21 mouse cellular contexts compared by ENCODE assay signal in genomic region chr15:78980084-78980483, GRCm38 (mm10). TPM values are rescaled to one million over a fixed set of nuclear protein-coding genes. Genes with fewer than 3 reads are reported as not detected.
DNase-seq lines count a peak whose midpoint lies in the region; ATAC-seq lines count a peak whose summit lies in the region.
"Had no signal": no experiment of that assay in that cellular context is flagged by ENCODE, and none has a peak within 500 bp of the region (broad histone marks: within the 10 kb centered on the region; RNA-seq: fewer than 3 reads in every experiment).

No protein-coding gene starts in this region.

- intact Hi-C loops in heart, postnatal 14 days (cut with DNase I): no loop called here

- no peak for ATAC-seq in CD4-positive, CD25-positive, alpha-beta regulatory T cell, adult 4 months
- ATAC-seq: inflammation-experienced regulatory T-cells, adult 6 months; liver, postnatal 0 days; lung, postnatal 0 days; Patski had no signal

- H3K27ac ChIP-seq in heart, embryonic 10.5 days: 0 out of 2 replicates have a peak overlapping the region, but pooled peaks have one; percentile 85
- H3K27ac ChIP-seq: hindbrain, embryonic 14.5 days; macrophage had no signal

- no peak overlapping the region for H3K4me3 ChIP-seq in heart, embryonic 10.5 days
- H3K4me3 ChIP-seq: embryonic facial prominence, embryonic 15.5 days had no signal

- WGBS in heart, embryonic 10.5 days: 85% methylated on average over 4 of the region's 4 CpGs

- no peaks in the 10 kb centered on the region for H3K27me3 ChIP-seq in heart, embryonic 10.5 days (ENCODE audit: insufficient read depth, poor library complexity, severe bottlenecking)
- H3K27me3 ChIP-seq: embryonic facial prominence, embryonic 15.5 days; Patski had no signal

- no peaks in the 10 kb centered on the region for H3K9me3 ChIP-seq in heart, embryonic 10.5 days
- H3K9me3 ChIP-seq: embryonic facial prominence, embryonic 15.5 days; G1E had no signal

- DNase-seq in cerebellum, adult 9-11 months: peak; percentile 68
- no peak for DNase-seq in cerebellum, adult 9-10 months
- no peak for DNase-seq in heart, embryonic 10.5 days (ENCODE audit: low spot score)
- DNase-seq in heart, postnatal 14 days: no peak
- DNase-seq in brain, adult 2 months (ENCODE audit: low read depth, low spot score): peak; percentile 76
- peak; percentile 71 to 82 for DNase-seq in cerebellum, postnatal 25 days
- DNase-seq in layer of hippocampus, postnatal 14 days (ENCODE audit: low spot score in 2 of 2): no peak
- DNase-seq: kidney, adult 8-10 months; kidney, postnatal 10 days; left cerebral cortex, postnatal 4 days; liver, postnatal 0 days; thymus, adult 18-20 months; thymus, postnatal 4 days had no signal

- peaks cover 54% of the 10 kb centered on the region for H3K4me1 ChIP-seq in heart, embryonic 10.5 days

- no peaks in the 10 kb centered on the region for H3K36me3 ChIP-seq in heart, embryonic 10.5 days
- H3K36me3 ChIP-seq: embryonic facial prominence, embryonic 15.5 days had no signal

RNA-seq across cellular contexts. Expression of gene Triobp, which starts 32.6 kb away (rescaled TPM):
- polyA plus RNA-seq in heart, embryonic 10.5 days (2016; fragmentation: Nextera tagmentation; extraction: Ambion mirVana): 63.6 and 68.2 TPM in 2 replicates
- 10 to 100 TPM; 44.6 to 49.6 TPM for total RNA-seq in heart, postnatal 14 days (2021)
- total RNA-seq in layer of hippocampus, postnatal 14 days (2021): 10 to 100 TPM; 19.3 to 21.1 TPM
- 10 to 100 TPM; 15.6 to 20.0 TPM for polyA plus RNA-seq in CD4-positive, CD25-positive, alpha-beta regulatory T cell, adult 4 months (2017; shearing (Covaris generic))

RNA-seq across cellular contexts. Expression of gene Nol12, which starts 45.4 kb away (rescaled TPM):
- polyA plus RNA-seq in heart, embryonic 10.5 days (2016; fragmentation: Nextera tagmentation; extraction: Ambion mirVana): 45.8 and 70.0 TPM in 2 replicates
- total RNA-seq in heart, postnatal 14 days (2021): 10 to 100 TPM; 13.6 to 14.3 TPM
- 10 to 100 TPM; 35.9 to 36.1 TPM for total RNA-seq in layer of hippocampus, postnatal 14 days (2021)
- polyA plus RNA-seq in CD4-positive, CD25-positive, alpha-beta regulatory T cell, adult 4 months (2017; shearing (Covaris generic)): 10 to 100 TPM; 45.5 to 46.5 TPM

RNA-seq across cellular contexts. Expression of gene H1f0, which starts 48.2 kb away (rescaled TPM):
- 195 and 250 TPM in 2 replicates for polyA plus RNA-seq in heart, embryonic 10.5 days (2016; fragmentation: Nextera tagmentation; extraction: Ambion mirVana)
- total RNA-seq in heart, postnatal 14 days (2021): 100 to 1,000 TPM; 104 to 128 TPM
- 10 to 100 TPM; 88.8 to 94.3 TPM for total RNA-seq in layer of hippocampus, postnatal 14 days (2021)
- 10 to 100 TPM; 20.7 to 33.3 TPM for polyA plus RNA-seq in CD4-positive, CD25-positive, alpha-beta regulatory T cell, adult 4 months (2017; shearing (Covaris generic))

RNA-seq across cellular contexts. Expression of gene Lgals1, which starts 53.6 kb away (rescaled TPM):
- 427 and 466 TPM in 2 replicates for polyA plus RNA-seq in heart, embryonic 10.5 days (2016; fragmentation: Nextera tagmentation; extraction: Ambion mirVana)
- 100 to 1,000 TPM; 236 to 276 TPM for total RNA-seq in heart, postnatal 14 days (2021)
- total RNA-seq in layer of hippocampus, postnatal 14 days (2021): 10 to 100 TPM; 15.3 to 27.0 TPM
- 100 to 1,000 TPM; 366 to 481 TPM for polyA plus RNA-seq in CD4-positive, CD25-positive, alpha-beta regulatory T cell, adult 4 months (2017; shearing (Covaris generic))

Comparison
In these comparisons a context has a peak if more than half of its experiments do, and no peak if none do; other contexts are left out.
1. DNase-seq: peak in cerebellum, adult 9-11 months (single experiment), brain, adult 2 months (single experiment) and cerebellum, postnatal 25 days (2 of 2); none in cerebellum, adult 9-10 months (single experiment), heart, embryonic 10.5 days (single experiment), heart, postnatal 14 days (0 of 2) and layer of hippocampus, postnatal 14 days (0 of 2).